Comparison of ENCODE assay signal across 8 mouse cellular contexts in the genomic region with DNA sequence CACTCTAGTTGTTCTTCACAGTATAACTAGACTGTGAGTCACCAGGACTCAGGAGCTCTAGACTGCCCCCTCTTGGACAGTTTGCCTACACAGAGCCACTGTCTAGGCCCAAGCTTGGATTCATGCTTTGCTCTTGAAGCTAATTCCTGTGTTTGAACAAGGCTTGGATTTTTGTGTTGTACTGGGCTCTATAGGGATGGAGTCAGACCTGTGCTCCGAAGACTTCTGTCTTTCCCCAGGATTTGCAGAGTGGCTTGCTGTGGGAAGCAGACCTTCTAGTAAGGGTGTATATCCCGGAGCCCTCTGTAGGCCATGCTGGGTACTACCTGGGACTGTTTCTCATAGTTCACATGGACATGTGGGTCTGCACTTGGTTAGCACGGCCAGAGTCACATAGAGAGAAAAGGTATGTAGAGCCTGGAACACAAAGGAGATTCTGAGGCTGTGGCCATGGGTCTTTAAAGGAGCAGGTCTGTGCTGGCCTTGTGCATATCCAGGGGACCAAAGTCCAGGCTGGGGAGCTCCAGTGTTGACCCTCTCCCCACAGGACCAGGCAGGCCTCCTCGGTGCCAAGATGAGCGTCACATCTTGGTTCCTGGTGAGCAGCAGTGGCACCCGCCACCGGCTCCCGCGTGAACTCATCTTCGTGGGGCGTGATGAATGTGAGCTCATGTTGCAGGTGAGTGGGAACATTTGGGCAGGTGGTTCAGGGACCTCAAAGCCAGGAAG. TPM values are rescaled to one million over a fixed set of nuclear protein-coding genes. Genes with fewer than 3 reads are reported as not detected.
DNase-seq lines count a peak whose midpoint lies in the region; ATAC-seq lines count a peak whose summit lies in the region.

No protein-coding gene starts in this region.

- no peaks in the 10 kb centered on the region for H3K36me3 ChIP-seq in heart, embryonic 11.5 days (ENCODE audit: control insufficient read depth, insufficient read depth, low read length)

- no peak for ATAC-seq in heart, embryonic 11.5 days (replicated peaks; ENCODE audit: insufficient number of reproducible peaks, low FRiP score, low TSS enrichment)

- no peak overlapping the region for H3K9ac ChIP-seq in heart, embryonic 11.5 days (ENCODE audit: low read depth, low read length)

- no peak overlapping the region for H3K27ac ChIP-seq in heart, embryonic 11.5 days (ENCODE audit: low read depth, low read length)

- no peak overlapping the region for H3K4me2 ChIP-seq in heart, embryonic 11.5 days

- DNase-seq in heart, adult 11 months = peak; percentile 95
- peak; percentile 72 for DNase-seq in adrenal gland, adult 2 months
- peak; percentile 80 for DNase-seq in embryo, embryonic 11 days
- peak; percentile 82 for DNase-seq in heart, postnatal 4 days
- DNase-seq in layer of hippocampus, postnatal 14 days (ENCODE audit: low spot score in 2 of 2) = peak; percentile 65 to 70
- DNase-seq in mesoderm, embryonic 11.5 days (ENCODE audit: low read depth, low spot score) = peak; percentile 76
- peak; percentile 37 for DNase-seq in spleen, adult 12 weeks (ENCODE audit: low spot score)

- H3K9me3 ChIP-seq in heart, embryonic 11.5 days (replicated peaks; ENCODE audit: control insufficient read depth, low read length) = no peaks in the 10 kb centered on the region

- 72% methylated on average over 11 of the region's 11 CpGs for whole genome bisulfite sequencing in heart, embryonic 11.5 days (ENCODE audit: insufficient replicate concordance)

- H3K27me3 ChIP-seq in heart, embryonic 11.5 days (ENCODE audit: control insufficient read depth, insufficient read depth, low read length) = peaks cover 27% of the 10 kb centered on the region

- H3K4me3 ChIP-seq in heart, embryonic 11.5 days (ENCODE audit: low read depth, low read length) = no peak overlapping the region

- H3K4me1 ChIP-seq in heart, embryonic 11.5 days (ENCODE audit: control insufficient read depth, insufficient read depth, low read length) = peaks cover 5% of the 10 kb centered on the region; the same call in 1 of the 2 replicates

RNA-seq across cellular contexts. Expression of gene Cep170b, which starts 4.0 kb away (rescaled TPM):
- 2.6 and 3.1 TPM in 2 replicates for polyA plus RNA-seq in heart, embryonic 11.5 days (2014; fragmentation: Nextera tagmentation; extraction: Ambion mirVana)
- total RNA-seq in adrenal gland, adult 2 months (2021) = 10 to 100 TPM; 48.8 to 52.1 TPM
- polyA plus RNA-seq in adrenal gland, adult 2 months (2012; rRNA removed) = 49.0 and 52.5 TPM in 2 replicates
- total RNA-seq in heart, postnatal 4 days (2021) = 10 to 100 TPM; 13.1 to 14.1 TPM
- total RNA-seq in layer of hippocampus, postnatal 14 days (2021) = 100 to 1,000 TPM; 178 to 193 TPM

RNA-seq across cellular contexts. Expression of gene Pld4, which starts 36.2 kb away (rescaled TPM):
- 1.5 and 1.7 TPM in 2 replicates for polyA plus RNA-seq in heart, embryonic 11.5 days (2014; fragmentation: Nextera tagmentation; extraction: Ambion mirVana)
- 10 to 100 TPM; 10.1 to 13.0 TPM for total RNA-seq in adrenal gland, adult 2 months (2021)
- polyA plus RNA-seq in adrenal gland, adult 2 months (2012; rRNA removed) = 28.0 and 29.5 TPM in 2 replicates
- 1 to 10 TPM; 3.4 to 4.1 TPM for total RNA-seq in heart, postnatal 4 days (2021)
- 10 to 100 TPM; 10.6 to 13.1 TPM for total RNA-seq in layer of hippocampus, postnatal 14 days (2021)

RNA-seq across cellular contexts. Expression of gene Zbtb42, which starts 45.6 kb away (rescaled TPM):
- polyA plus RNA-seq in heart, embryonic 11.5 days (2014; fragmentation: Nextera tagmentation; extraction: Ambion mirVana) = 2.8 and 4.2 TPM in 2 replicates
- total RNA-seq in adrenal gland, adult 2 months (2021) = 10 to 100 TPM in 1 of 2 experiments, 1 to 10 TPM in 1; 5.5 to 15.8 TPM
- polyA plus RNA-seq in adrenal gland, adult 2 months (2012; rRNA removed) = 25.5 and 32.6 TPM in 2 replicates
- 10 to 100 TPM in 1 of 2 experiments, 1 to 10 TPM in 1; 10.0 to 10.1 TPM for total RNA-seq in heart, postnatal 4 days (2021)
- under 1 TPM; 0.43 to 0.55 TPM for total RNA-seq in layer of hippocampus, postnatal 14 days (2021)

RNA-seq across cellular contexts. Expression of gene Akt1, which starts 49.6 kb away (rescaled TPM):
- polyA plus RNA-seq in heart, embryonic 11.5 days (2014; fragmentation: Nextera tagmentation; extraction: Ambion mirVana) = 94.2 and 108 TPM in 2 replicates
- total RNA-seq in adrenal gland, adult 2 months (2021) = 100 to 1,000 TPM; 267 to 369 TPM
- polyA plus RNA-seq in adrenal gland, adult 2 months (2012; rRNA removed) = 291 and 463 TPM in 2 replicates
- 100 to 1,000 TPM; 352 to 392 TPM for total RNA-seq in heart, postnatal 4 days (2021)
- 100 to 1,000 TPM; 153 to 158 TPM for total RNA-seq in layer of hippocampus, postnatal 14 days (2021)

Comparison
In these comparisons a context has a peak if more than half of its experiments do, and no peak if none do; other contexts are left out.
1. DNase-seq: peak in every context shown above with its lines; median percentile 95 in heart, adult 11 months; 82 in heart, postnatal 4 days; 80 in embryo, embryonic 11 days; 76 in mesoderm, embryonic 11.5 days; 72 in adrenal gland, adult 2 months; 68 in layer of hippocampus, postnatal 14 days; 37 in spleen, adult 12 weeks.
2. RNA of gene Zbtb42, which starts 45.6 kb away (total RNA-seq): 5.5 to 15.8 TPM in adrenal gland, adult 2 months and 10.0 to 10.1 TPM in heart, postnatal 4 days; 0.43 to 0.55 TPM in layer of hippocampus, postnatal 14 days; every median in the first group is over 4 times any median in the second.